Comparison of ENCODE assay signal across 22 mouse cellular contexts in genomic region chr2:49379222-49379805, GRCm38 (mm10).
DNase-seq lines count a peak whose midpoint lies in the region; ATAC-seq and TF ChIP-seq lines count a peak whose summit lies in the region.
"Had no signal": no experiment of that assay in that cellular context is flagged by ENCODE, and none has a peak within 500 bp of the region (broad histone marks: within the 10 kb centered on the region; RNA-seq: fewer than 3 reads in every experiment).

No protein-coding gene starts in this region.

- WGBS in embryonic facial prominence, embryonic 13.5 days = 77% methylated on average over 9 of the region's 9 CpGs
- 91% methylated on average over 9 of the region's 9 CpGs for WGBS in embryonic facial prominence, embryonic 10.5 days

- no peaks in the 10 kb centered on the region for H3K36me3 ChIP-seq in embryonic facial prominence, embryonic 13.5 days
- H3K36me3 ChIP-seq in embryonic facial prominence, embryonic 10.5 days (replicated peaks) = no peaks in the 10 kb centered on the region
- H3K36me3 ChIP-seq: forebrain, embryonic 10.5 days; heart, embryonic 12.5 days; limb, embryonic 10.5 days; neural tube, embryonic 13.5 days had no signal

- intact Hi-C loops in left cerebral cortex, postnatal 25 days (cut with DNase I) = no loop called here

- peaks cover 5% of the 10 kb centered on the region; the same call in 1 of the 2 replicates for H3K4me1 ChIP-seq in embryonic facial prominence, embryonic 13.5 days
- peaks cover 5% of the 10 kb centered on the region for H3K4me1 ChIP-seq in embryonic facial prominence, embryonic 10.5 days
- H3K4me1 ChIP-seq: forebrain, embryonic 10.5 days; heart, embryonic 12.5 days; neural tube, embryonic 13.5 days had no signal

- no peak overlapping the region for H3K4me2 ChIP-seq in embryonic facial prominence, embryonic 13.5 days
- H3K4me2 ChIP-seq: heart, embryonic 12.5 days; liver, embryonic 11.5 days; midbrain, embryonic 11.5 days; neural tube, embryonic 13.5 days had no signal

- H3K27me3 ChIP-seq in embryonic facial prominence, embryonic 13.5 days = no peaks in the 10 kb centered on the region
- H3K27me3 ChIP-seq in embryonic facial prominence, embryonic 10.5 days (replicated peaks; ENCODE audit: low read depth, poor library complexity, severe bottlenecking) = no peaks in the 10 kb centered on the region
- H3K27me3 ChIP-seq: heart, embryonic 12.5 days; neural tube, embryonic 13.5 days had no signal

- H3K27ac ChIP-seq in embryonic facial prominence, embryonic 13.5 days = no peak overlapping the region
- no peak overlapping the region for H3K27ac ChIP-seq in embryonic facial prominence, embryonic 10.5 days (replicated peaks)
- peak overlapping the region; percentile 46; the same call in 1 of the 2 replicates for H3K27ac ChIP-seq in layer of hippocampus, adult 2 months
- H3K27ac ChIP-seq: forebrain, embryonic 10.5 days; limb, embryonic 10.5 days; neural tube, embryonic 13.5 days had no signal

- no peaks in the 10 kb centered on the region for H3K9me3 ChIP-seq in embryonic facial prominence, embryonic 13.5 days
- H3K9me3 ChIP-seq in embryonic facial prominence, embryonic 10.5 days = no peaks in the 10 kb centered on the region
- H3K9me3 ChIP-seq: forebrain, embryonic 10.5 days; heart, embryonic 12.5 days; limb, embryonic 10.5 days; neural tube, embryonic 13.5 days had no signal

- no peak overlapping the region for H3K4me3 ChIP-seq in embryonic facial prominence, embryonic 13.5 days
- H3K4me3 ChIP-seq in embryonic facial prominence, embryonic 10.5 days = no peak overlapping the region
- no peak overlapping the region for H3K4me3 ChIP-seq in layer of hippocampus, adult 2 months
- H3K4me3 ChIP-seq: forebrain, embryonic 10.5 days; heart, embryonic 12.5 days; limb, embryonic 10.5 days; neural tube, embryonic 13.5 days had no signal

- TF ChIP-seq CTCF in layer of hippocampus, adult 2 months (conservative IDR thresholded peaks at IDR 0.05) = no peak

- DNase-seq in embryonic facial prominence, embryonic 10.5 days (ENCODE audit: low spot score) = no peak
- peak; percentile 5 to 61 for DNase-seq in left cerebral cortex, postnatal 25 days (ENCODE audit: low spot score in 2 of 2)
- DNase-seq in left cerebral cortex, adult 11 months (ENCODE audit: low spot score) = no peak
- DNase-seq in layer of hippocampus, adult 2 months (ENCODE audit: low spot score in 2 of 2) = peak; percentile 43 to 51
- DNase-seq in retina, embryonic 14.5 days (ENCODE audit: low spot score) = no peak
- DNase-seq: adrenal gland, adult 2 months; cerebellum, postnatal 25 days; heart, postnatal 36 days; kidney, adult 18-20 months; kidney, postnatal 25 days; lung, adult 2 months; lung, postnatal 36 days; thymus, postnatal 14 days had no signal

- H3K9ac ChIP-seq in embryonic facial prominence, embryonic 13.5 days = no peak overlapping the region
- H3K9ac ChIP-seq: heart, embryonic 12.5 days; neural tube, embryonic 13.5 days had no signal

- ATAC-seq in embryonic facial prominence, embryonic 13.5 days (ENCODE audit: insufficient number of reproducible peaks, insufficient read depth, low FRiP score, low TSS enrichment, low read depth) = peak; percentile 64; the same call in 1 of the 2 replicates
- ATAC-seq in megakaryocyte progenitor cell, adult 5-6 weeks (replicated peaks; ENCODE audit: poor library complexity) = 0 out of 2 replicates have a peak, but pooled peaks have one; percentile 16
- no peak for ATAC-seq in CD4-positive, CD25-positive, alpha-beta regulatory T cell, adult 4 months

Comparison
In these comparisons a context has a peak if more than half of its experiments do, and no peak if none do; other contexts are left out.
1. DNase-seq: peak in left cerebral cortex, postnatal 25 days (2 of 2) and layer of hippocampus, adult 2 months (2 of 2); none in embryonic facial prominence, embryonic 10.5 days (single experiment), left cerebral cortex, adult 11 months (single experiment) and retina, embryonic 14.5 days (single experiment).